Mouse (Mus musculus): ENCODE measurements around the gene Qrsl1. TPM values are rescaled to one million over a fixed set of nuclear protein-coding genes. Genes with fewer than 3 reads are reported as not detected.

Qrsl1 gene
- polyA plus RNA-seq, 1 experiment = 12.9 TPM

- H3K36me3 ChIP-seq (ENCODE audit: control insufficient read depth, insufficient read depth, low read length) = peaks cover 1% of the 10 kb centered on the region; the same call in 1 of the 2 replicates
- H3K27ac ChIP-seq (ENCODE audit: control insufficient read depth, insufficient read depth, low read depth, low read length) = no peak overlapping the region
- H3K27me3 ChIP-seq (ENCODE audit: control insufficient read depth, insufficient read depth, low read length) = no peaks in the 10 kb centered on the region
- no peaks in the 10 kb centered on the region for H3K4me1 ChIP-seq (ENCODE audit: control insufficient read depth, insufficient read depth, low read length)
- TF ChIP-seq POLR2A (IDR thresholded peaks at IDR 0.05; ENCODE audit: control insufficient read depth, low read depth, low read length) (no peak), CTCF (IDR thresholded peaks at IDR 0.05; ENCODE audit: control insufficient read depth, insufficient read depth, insufficient replicate concordance, low read depth, low read length) (peak; percentile 69; the same call in 1 of the 2 replicates)
- H3K4me3 ChIP-seq (ENCODE audit: control insufficient read depth, low read depth, low read length) = no peak overlapping the region
Measured at GRCm38 (mm10) chr10:43918696-43919608, 17.4 kb upstream of the Qrsl1 start.

- H3K36me3 ChIP-seq (ENCODE audit: control insufficient read depth, insufficient read depth, low read length) = no peaks in the 10 kb centered on the region; the same call in 1 of the 2 replicates
- TF ChIP-seq POLR2A (IDR thresholded peaks at IDR 0.05; ENCODE audit: control insufficient read depth, low read depth, low read length) (no peak), CTCF (IDR thresholded peaks at IDR 0.05; ENCODE audit: control insufficient read depth, insufficient read depth, insufficient replicate concordance, low read depth, low read length) (no peak)
- H3K4me1 ChIP-seq (ENCODE audit: control insufficient read depth, insufficient read depth, low read length) = no peaks in the 10 kb centered on the region
- H3K4me3 ChIP-seq (ENCODE audit: control insufficient read depth, low read depth, low read length) = no peak overlapping the region
- no peaks in the 10 kb centered on the region for H3K27me3 ChIP-seq (ENCODE audit: control insufficient read depth, insufficient read depth, low read length)
- H3K27ac ChIP-seq (ENCODE audit: control insufficient read depth, insufficient read depth, low read depth, low read length) = no peak overlapping the region
Measured at GRCm38 (mm10) chr10:43916737-43917136, 15.2 kb upstream of the Qrsl1 start.

- TF ChIP-seq CTCF (IDR thresholded peaks at IDR 0.05; ENCODE audit: control insufficient read depth, insufficient read depth, insufficient replicate concordance, low read depth, low read length) (no peak), POLR2A (IDR thresholded peaks at IDR 0.05; ENCODE audit: control insufficient read depth, low read depth, low read length) (no peak)
- Histone ChIP-seq H3K36me3 (ENCODE audit: control insufficient read depth, insufficient read depth, low read length) (no peaks in the 10 kb centered on the region; the same call in 1 of the 2 replicates), H3K4me1 (ENCODE audit: control insufficient read depth, insufficient read depth, low read length) (no peaks in the 10 kb centered on the region)
Measured at GRCm38 (mm10) chr10:43916181-43916580, 14.6 kb upstream of the Qrsl1 start.

GRCm38 (mm10) chr10:43912236-43912635 is 10.7 kb upstream of the Qrsl1 start:
- TF ChIP-seq POLR2A (IDR thresholded peaks at IDR 0.05; ENCODE audit: control insufficient read depth, low read depth, low read length) = no peak
- no peak for TF ChIP-seq CTCF (IDR thresholded peaks at IDR 0.05; ENCODE audit: control insufficient read depth, insufficient read depth, insufficient replicate concordance, low read depth, low read length)
- Histone ChIP-seq H3K4me1 (ENCODE audit: control insufficient read depth, insufficient read depth, low read length) (no peaks in the 10 kb centered on the region), H3K27me3 (ENCODE audit: control insufficient read depth, insufficient read depth, low read length) (no peaks in the 10 kb centered on the region), H3K4me3 (ENCODE audit: control insufficient read depth, low read depth, low read length) (no peak overlapping the region), H3K27ac (ENCODE audit: control insufficient read depth, insufficient read depth, low read depth, low read length) (no peak overlapping the region), H3K36me3 (ENCODE audit: control insufficient read depth, insufficient read depth, low read length) (no peaks in the 10 kb centered on the region; the same call in 1 of the 2 replicates)

More at GRCm38 (mm10) chr10:43916181-43916580, 14.6 kb upstream of the Qrsl1 start:
- no peak overlapping the region for H3K4me3 ChIP-seq (ENCODE audit: control insufficient read depth, low read depth, low read length)
- H3K27ac ChIP-seq (ENCODE audit: control insufficient read depth, insufficient read depth, low read depth, low read length) = no peak overlapping the region
- no peaks in the 10 kb centered on the region for H3K27me3 ChIP-seq (ENCODE audit: control insufficient read depth, insufficient read depth, low read length)

- no peaks in the 10 kb centered on the region for H3K4me1 ChIP-seq (ENCODE audit: control insufficient read depth, insufficient read depth, low read length)
- TF ChIP-seq POLR2A (IDR thresholded peaks at IDR 0.05; ENCODE audit: control insufficient read depth, low read depth, low read length) = no peak
- TF ChIP-seq CTCF (IDR thresholded peaks at IDR 0.05; ENCODE audit: control insufficient read depth, insufficient read depth, insufficient replicate concordance, low read depth, low read length) = no peak
- no peak overlapping the region for H3K4me3 ChIP-seq (ENCODE audit: control insufficient read depth, low read depth, low read length)
- H3K36me3 ChIP-seq (ENCODE audit: control insufficient read depth, insufficient read depth, low read length) = no peaks in the 10 kb centered on the region; the same call in 1 of the 2 replicates
- H3K27me3 ChIP-seq (ENCODE audit: control insufficient read depth, insufficient read depth, low read length) = no peaks in the 10 kb centered on the region
- no peak overlapping the region for H3K27ac ChIP-seq (ENCODE audit: control insufficient read depth, insufficient read depth, low read depth, low read length)
Measured at GRCm38 (mm10) chr10:43910873-43911142, 9.3 kb upstream of the Qrsl1 start.

GRCm38 (mm10) chr10:43910032-43910872 is 8.7 kb upstream of the Qrsl1 start:
- Histone ChIP-seq H3K36me3 (ENCODE audit: control insufficient read depth, insufficient read depth, low read length) (no peaks in the 10 kb centered on the region; the same call in 1 of the 2 replicates), H3K4me3 (ENCODE audit: control insufficient read depth, low read depth, low read length) (no peak overlapping the region), H3K4me1 (ENCODE audit: control insufficient read depth, insufficient read depth, low read length) (no peaks in the 10 kb centered on the region), H3K27ac (ENCODE audit: control insufficient read depth, insufficient read depth, low read depth, low read length) (no peak overlapping the region), H3K27me3 (ENCODE audit: control insufficient read depth, insufficient read depth, low read length) (no peaks in the 10 kb centered on the region)
- TF ChIP-seq POLR2A (IDR thresholded peaks at IDR 0.05; ENCODE audit: control insufficient read depth, low read depth, low read length) (no peak), CTCF (IDR thresholded peaks at IDR 0.05; ENCODE audit: control insufficient read depth, insufficient read depth, insufficient replicate concordance, low read depth, low read length) (no peak)

GRCm38 (mm10) chr10:43904569-43904968 is 3.0 kb upstream of the Qrsl1 start:
- H3K27ac ChIP-seq (ENCODE audit: control insufficient read depth, insufficient read depth, low read depth, low read length) = no peak overlapping the region
- H3K27me3 ChIP-seq (ENCODE audit: control insufficient read depth, insufficient read depth, low read length) = no peaks in the 10 kb centered on the region
- no peaks in the 10 kb centered on the region for H3K4me1 ChIP-seq (ENCODE audit: control insufficient read depth, insufficient read depth, low read length)
- H3K4me3 ChIP-seq (ENCODE audit: control insufficient read depth, low read depth, low read length) = no peak overlapping the region
- no peak for TF ChIP-seq CTCF (IDR thresholded peaks at IDR 0.05; ENCODE audit: control insufficient read depth, insufficient read depth, insufficient replicate concordance, low read depth, low read length)
- TF ChIP-seq POLR2A (IDR thresholded peaks at IDR 0.05; ENCODE audit: control insufficient read depth, low read depth, low read length) = no peak
- no peaks in the 10 kb centered on the region for H3K36me3 ChIP-seq (ENCODE audit: control insufficient read depth, insufficient read depth, low read length)

Data from testis, adult 2 months (tissue).